ENCODE assay signal across 15 mouse cellular contexts in the genomic region with DNA sequence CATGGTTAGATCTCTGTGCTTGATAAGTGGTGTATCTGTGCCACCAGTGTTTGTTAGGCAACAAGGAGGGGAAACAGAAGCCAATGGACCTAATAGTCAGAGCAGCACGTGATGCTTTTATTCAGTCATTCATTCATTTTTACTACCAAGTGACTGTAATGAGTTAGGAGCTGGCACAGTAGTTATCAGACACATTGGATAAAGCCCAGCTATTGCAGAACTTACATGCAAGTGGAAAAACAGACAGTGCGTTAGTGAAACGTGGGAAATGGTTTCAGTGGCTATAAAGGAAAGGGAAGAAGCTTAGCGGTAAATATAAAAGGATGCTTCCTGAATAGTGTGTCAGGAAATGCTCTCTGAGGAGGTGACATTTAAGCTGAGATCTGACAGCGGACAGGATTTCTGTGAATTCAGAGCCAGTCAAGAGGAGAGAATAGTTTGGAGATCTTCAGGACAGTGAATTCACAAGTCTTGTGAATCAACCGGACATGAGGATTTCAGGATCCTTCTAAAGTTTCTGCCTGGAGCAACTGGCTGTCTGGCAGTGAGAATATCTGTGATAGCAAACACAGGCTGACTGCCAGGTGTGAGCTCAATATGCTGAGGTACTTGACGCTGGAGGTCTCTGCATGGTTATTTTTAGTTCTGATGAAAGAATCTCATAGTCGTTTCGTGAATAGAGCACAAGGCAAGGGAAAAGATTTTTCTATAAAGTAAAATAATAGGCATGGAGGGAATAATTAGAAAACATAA. TPM values are rescaled to one million over a fixed set of nuclear protein-coding genes. Genes with fewer than 3 reads are reported as not detected.
DNase-seq lines count a peak whose midpoint lies in the region; ATAC-seq and TF ChIP-seq lines count a peak whose summit lies in the region.
"Had no signal": no experiment of that assay in that cellular context is flagged by ENCODE, and none has a peak within 500 bp of the region (broad histone marks: within the 10 kb centered on the region; RNA-seq: fewer than 3 reads in every experiment).

No protein-coding gene starts in this region.

- H3K36me3 ChIP-seq in forebrain, embryonic 13.5 days (ENCODE audit: poor library complexity, severe bottlenecking), result no peaks in the 10 kb centered on the region
- H3K36me3 ChIP-seq in forebrain, embryonic 10.5 days (replicated peaks), result no peaks in the 10 kb centered on the region
- H3K36me3 ChIP-seq in C2C12 (ENCODE audit: control insufficient read depth, insufficient read depth), result no peaks in the 10 kb centered on the region
- H3K36me3 ChIP-seq in heart, embryonic 15.5 days, result no peaks in the 10 kb centered on the region
- H3K36me3 ChIP-seq: intestine, embryonic 15.5 days had no signal

- 79% methylated on average over 9 of the region's 9 CpGs for WGBS in forebrain, embryonic 13.5 days
- WGBS in forebrain, embryonic 10.5 days, result 88% methylated on average over 9 of the region's 9 CpGs
- 29% methylated on average over 9 of the region's 9 CpGs for WGBS in heart, embryonic 15.5 days

- H3K79me3 ChIP-seq in C2C12 (ENCODE audit: low read depth), result no peaks in the 10 kb centered on the region

- no peak for TF ChIP-seq CTCF in C2C12 (IDR thresholded peaks at IDR 0.05; ENCODE audit: control insufficient read depth, insufficient read depth, insufficient read length)

- no peaks in the 10 kb centered on the region for H3K9me3 ChIP-seq in forebrain, embryonic 13.5 days (replicated peaks)
- no peaks in the 10 kb centered on the region for H3K9me3 ChIP-seq in forebrain, embryonic 10.5 days
- no peaks in the 10 kb centered on the region for H3K9me3 ChIP-seq in heart, embryonic 15.5 days (replicated peaks)
- H3K9me3 ChIP-seq: intestine, embryonic 15.5 days had no signal

- H3K27ac ChIP-seq in forebrain, embryonic 13.5 days, result no peak overlapping the region
- H3K27ac ChIP-seq in forebrain, embryonic 10.5 days, result no peak overlapping the region
- peak overlapping the region; percentile 75 for H3K27ac ChIP-seq in heart, embryonic 15.5 days
- H3K27ac ChIP-seq: intestine, embryonic 15.5 days; liver, embryonic 14.5 days had no signal

- no peak for DNase-seq in forebrain, embryonic 10.5 days (ENCODE audit: extremely low spot score, low spot score)
- peak; percentile 52 for DNase-seq in gastrocnemius, postnatal 10 days
- no peak for DNase-seq in liver
- no peak for DNase-seq in cerebellum, postnatal 25 days
- DNase-seq: cerebellum, postnatal 36 days; lung, postnatal 4 days had no signal

- no peaks in the 10 kb centered on the region for H3K4me1 ChIP-seq in forebrain, embryonic 13.5 days
- H3K4me1 ChIP-seq in forebrain, embryonic 10.5 days, result peaks cover 5% of the 10 kb centered on the region
- peaks cover 9% of the 10 kb centered on the region for H3K4me1 ChIP-seq in heart, embryonic 15.5 days (replicated peaks)
- H3K4me1 ChIP-seq: intestine, embryonic 15.5 days had no signal

- H3K27me3 ChIP-seq in forebrain, embryonic 13.5 days, result no peaks in the 10 kb centered on the region
- no peaks in the 10 kb centered on the region for H3K27me3 ChIP-seq in forebrain, embryonic 10.5 days (ENCODE audit: poor library complexity, severe bottlenecking)
- H3K27me3 ChIP-seq in C2C12 (ENCODE audit: control insufficient read depth, insufficient read depth, insufficient read length), result no peaks in the 10 kb centered on the region
- H3K27me3 ChIP-seq in heart, embryonic 15.5 days, result no peaks in the 10 kb centered on the region
- H3K27me3 ChIP-seq: intestine, embryonic 15.5 days had no signal

- H3K4me3 ChIP-seq in forebrain, embryonic 13.5 days, result no peak overlapping the region
- no peak overlapping the region for H3K4me3 ChIP-seq in forebrain, embryonic 10.5 days
- no peak overlapping the region for H3K4me3 ChIP-seq in C2C12 (ENCODE audit: insufficient read depth, poor library complexity, severe bottlenecking)
- H3K4me3 ChIP-seq in heart, embryonic 15.5 days, result no peak overlapping the region
- H3K4me3 ChIP-seq: intestine, embryonic 15.5 days had no signal

- no peaks in the 10 kb centered on the region for H3K79me2 ChIP-seq in C2C12 (ENCODE audit: control insufficient read depth, insufficient read depth)

- H3ac ChIP-seq in C2C12 (ENCODE audit: control insufficient read depth, insufficient read length, low read depth), result no peak overlapping the region

- no peak overlapping the region for H3K4me2 ChIP-seq in forebrain, embryonic 13.5 days
- peak overlapping the region; percentile 36 for H3K4me2 ChIP-seq in heart, embryonic 15.5 days
- H3K4me2 ChIP-seq: intestine, embryonic 15.5 days had no signal

- ATAC-seq in forebrain, embryonic 13.5 days, result peak; percentile 55; the same call in 1 of the 2 replicates
- ATAC-seq in heart, embryonic 15.5 days (replicated peaks; ENCODE audit: insufficient number of reproducible peaks, insufficient read depth, low FRiP score, low read depth), result 0 out of 2 replicates have a peak, but pooled peaks have one; percentile 55
- ATAC-seq in erythroblast, adult 5-6 weeks (replicated peaks; ENCODE audit: low FRiP score, poor library complexity, severe bottlenecking), result no peak
- ATAC-seq: activated CD4-positive, CD25-positive, alpha-beta regulatory T cell, adult 4 months; intestine, embryonic 15.5 days had no signal

- H3K9ac ChIP-seq in forebrain, embryonic 13.5 days, result no peak overlapping the region
- no peak overlapping the region for H3K9ac ChIP-seq in heart, embryonic 15.5 days
- H3K9ac ChIP-seq: intestine, embryonic 15.5 days; liver, embryonic 14.5 days had no signal

TF ChIP-seq in C2C12, 6 proteins besides CTCF, POLR2A, EP300 and RAD21:
- TF ChIP-seq CEBPB (IDR thresholded peaks at IDR 0.05; ENCODE audit: low read depth) (no peak), FOSL1 (IDR thresholded peaks at IDR 0.05; ENCODE audit: insufficient read depth, low read length, poor library complexity, severe bottlenecking) (no peak), MAX (IDR thresholded peaks at IDR 0.05) (no peak), USF1 (IDR thresholded peaks at IDR 0.05; ENCODE audit: low read depth) (peak; percentile 40), MYOD1 (IDR thresholded peaks at IDR 0.05; ENCODE audit: control insufficient read depth, insufficient read length, low read depth) (no peak)

RNA-seq across cellular contexts. Expression of gene Lama2, which starts 2.3 kb away (rescaled TPM):
- 2.3 and 2.8 TPM in 2 replicates for polyA plus RNA-seq in forebrain, embryonic 13.5 days (2015; fragmentation: Nextera tagmentation; extraction: Ambion mirVana)
- polyA plus RNA-seq in forebrain, embryonic 10.5 days (2016; fragmentation: Nextera tagmentation; extraction: Ambion mirVana), result 5.4 and 6.0 TPM in 2 replicates
- 5.0 TPM for polyA plus RNA-seq in C2C12 (2012; fragmentation: generic; extraction: Trizol)
- 100 to 1,000 TPM; 177 to 203 TPM for total RNA-seq in gastrocnemius, postnatal 10 days (2021)
- polyA plus RNA-seq in heart, embryonic 15.5 days (2015; fragmentation: Nextera tagmentation; extraction: Ambion mirVana), result 18.0 and 19.3 TPM in 2 replicates
- not detected in 2 replicates for total RNA-seq in erythroblast, adult 5-6 weeks (2015; ENCODE audit: low replicate concordance)
- total RNA-seq in erythroblast, adult 5-6 weeks (2017; ENCODE audit: low replicate concordance), result not detected in 2 replicates
- total RNA-seq: granulocyte monocyte progenitor cell, adult 5-6 weeks; neutrophil, adult 5-6 weeks had no signal
